Mouse (Mus musculus): ENCODE measurements around the gene Synrg.

Gene Synrg

GRCm38 (mm10) chr11:84073816-84074764 is 109.9 kb downstream of the Synrg start:
- peak; percentile 68 for DNase-seq (ENCODE audit: low read depth, low spot score)

- no peak for DNase-seq (ENCODE audit: low read depth, low spot score)
Observed at GRCm38 (mm10) chr11:84077008-84077407, 112.8 kb downstream of the Synrg start.

- DNase-seq (ENCODE audit: low read depth, low spot score) = no peak
Observed at GRCm38 (mm10) chr11:84078601-84079000, 114.4 kb downstream of the Synrg start.

GRCm38 (mm10) chr11:84079361-84079760 is 115.1 kb downstream of the Synrg start:
- DNase-seq (ENCODE audit: low read depth, low spot score) = no peak

- peak; percentile 44 for DNase-seq (ENCODE audit: low read depth, low spot score)
Observed at GRCm38 (mm10) chr11:84079887-84080286, 115.7 kb downstream of the Synrg start.

- peak; percentile 64 for DNase-seq (ENCODE audit: low read depth, low spot score)
Observed at GRCm38 (mm10) chr11:84080327-84080726, 116.1 kb downstream of the Synrg start.

GRCm38 (mm10) chr11:84081901-84082300 is 117.7 kb downstream of the Synrg start:
- no peak for DNase-seq (ENCODE audit: low read depth, low spot score)

- no peak for DNase-seq (ENCODE audit: low read depth, low spot score)
Observed at GRCm38 (mm10) chr11:84090572-84090971, 126.3 kb downstream of the Synrg start.
